Mouse (Mus musculus): ENCODE measurements around the gene Glo1.

DNA sequence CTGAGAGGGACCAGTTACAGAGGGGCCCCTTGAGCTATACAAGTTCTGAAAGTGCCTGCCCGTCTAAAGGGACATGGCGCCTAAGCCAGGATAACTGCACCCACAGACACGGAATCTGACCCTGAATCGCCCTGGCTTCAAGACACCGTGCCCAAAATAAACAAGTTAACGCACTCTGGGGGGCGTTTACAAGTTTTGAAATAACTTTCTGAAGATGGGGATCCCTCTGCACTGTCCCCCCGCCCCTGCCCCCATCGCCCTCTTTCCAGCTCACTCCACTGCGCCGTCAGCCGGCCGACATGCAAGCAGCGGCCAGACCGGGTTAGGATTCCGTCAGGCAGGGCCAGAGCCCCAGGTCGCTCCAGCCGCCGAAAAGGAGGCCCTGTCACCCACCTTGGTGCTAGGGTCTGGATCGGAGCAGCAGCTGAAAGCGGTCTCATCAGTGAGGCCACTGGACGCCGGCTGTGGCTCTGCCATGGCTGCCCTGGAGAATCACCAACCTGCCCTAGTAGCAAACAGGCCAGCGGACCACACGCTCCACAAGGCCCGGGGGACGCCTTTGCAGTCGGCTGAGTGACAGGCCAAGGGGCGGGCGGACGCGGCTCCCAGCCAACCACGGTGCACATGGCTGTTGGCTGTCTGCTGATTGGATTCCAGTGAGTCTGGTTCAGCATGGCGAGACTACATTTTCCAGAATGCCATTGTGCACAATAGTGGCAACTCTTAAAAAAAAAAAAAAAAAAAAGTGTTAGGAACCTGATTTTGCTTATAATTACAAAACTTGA, 14.4 kb downstream of the Glo1 start:
- no peak for TF ChIP-seq USF1 (IDR thresholded peaks at IDR 0.05; ENCODE audit: low read depth)
- peak; percentile 36 for TF ChIP-seq CTCF (IDR thresholded peaks at IDR 0.05; ENCODE audit: control insufficient read depth, insufficient read depth, insufficient read length)
- peak; percentile 54 for TF ChIP-seq MAX (IDR thresholded peaks at IDR 0.05)
- no peak for TF ChIP-seq MYOG (IDR thresholded peaks at IDR 0.05; ENCODE audit: control insufficient read depth, extremely low read depth, insufficient read length)

All from C2C12 (cell line).